Mouse (Mus musculus) stomach, embryonic 15.5 days (tissue): ENCODE measurements around the gene Cyp2r1. TPM values are rescaled to one million over a fixed set of nuclear protein-coding genes. Genes with fewer than 3 reads are reported as not detected.
A peak's percentile ranks its signal among the peaks of the same experiment; 100 is the strongest.
"Not testable (repeated sequence)": the region's sequence is repeated elsewhere in the genome, so short reads cannot be mapped to it uniquely, and the experiment has no call there.

Experiments
- ATAC-seq: fragments of 200-750 bp; cut with Nextera tagmentation; 2 replicates; pipeline ENCODE4 v1.8.0; 2017; ENCODE audit warnings: low read depth, moderate number of reproducible peaks, moderate TSS enrichment; ENCODE audit not compliant: insufficient read depth, low FRiP score
- H3K27ac ChIP-seq: fragments of 300-500 bp; sonication (generic); 2 replicates; pipeline ENCODE4 v1.5.1; 2015; ENCODE audit warnings: mild to moderate bottlenecking, inconsistent platforms
- H3K27me3 ChIP-seq: fragments of 300-500 bp; sonication (generic); replicated peaks from 2 replicates; pipeline ENCODE4 v1.6.1; 2015; ENCODE audit warnings: inconsistent platforms
- H3K36me3 ChIP-seq: fragments of 300-500 bp; sonication (generic); 2 replicates; pipeline ENCODE4 v1.6.1; 2015; ENCODE audit warnings: inconsistent platforms
- H3K4me1 ChIP-seq: fragments of 300-500 bp; sonication (generic); 2 replicates; pipeline ENCODE4 v1.6.1; 2015; ENCODE audit warnings: inconsistent platforms
- H3K4me2 ChIP-seq: fragments of 300-500 bp; sonication (generic); 2 replicates; pipeline ENCODE4 v1.6.1; 2015; ENCODE audit warnings: mild to moderate bottlenecking, inconsistent platforms
- H3K4me3 ChIP-seq: fragments of 300-500 bp; sonication (generic); replicated peaks from 2 replicates; pipeline ENCODE4 v1.5.1; 2015; ENCODE audit warnings: inconsistent platforms
- H3K9ac ChIP-seq: fragments of 300-500 bp; sonication (generic); 2 replicates; pipeline ENCODE4 v1.6.1; 2015; ENCODE audit warnings: inconsistent platforms
- H3K9me3 ChIP-seq: fragments of 300-500 bp; sonication (generic); 2 replicates; pipeline ENCODE4 v1.6.1; 2016; ENCODE audit warnings: inconsistent platforms
- WGBS: fragments of 180-500 bp; shearing (Covaris S2); methylation state at CpG from one replicate; pipeline ENCODE4 v1.1.7; 2015; 5-methylcytosine and 5-hydroxymethylcytosine counted together
- polyA plus RNA-seq: library from polyadenylated mRNA; unstranded; fragments of >200 nt; fragmentation: Nextera tagmentation; extraction: Ambion mirVana; gene quantifications from 2 replicates; pipeline ENCODE4 v1.2.1, GENCODE M21; 2015

Gene Cyp2r1
- polyA plus RNA-seq: 2.4 TPM in 2 replicates

DNA sequence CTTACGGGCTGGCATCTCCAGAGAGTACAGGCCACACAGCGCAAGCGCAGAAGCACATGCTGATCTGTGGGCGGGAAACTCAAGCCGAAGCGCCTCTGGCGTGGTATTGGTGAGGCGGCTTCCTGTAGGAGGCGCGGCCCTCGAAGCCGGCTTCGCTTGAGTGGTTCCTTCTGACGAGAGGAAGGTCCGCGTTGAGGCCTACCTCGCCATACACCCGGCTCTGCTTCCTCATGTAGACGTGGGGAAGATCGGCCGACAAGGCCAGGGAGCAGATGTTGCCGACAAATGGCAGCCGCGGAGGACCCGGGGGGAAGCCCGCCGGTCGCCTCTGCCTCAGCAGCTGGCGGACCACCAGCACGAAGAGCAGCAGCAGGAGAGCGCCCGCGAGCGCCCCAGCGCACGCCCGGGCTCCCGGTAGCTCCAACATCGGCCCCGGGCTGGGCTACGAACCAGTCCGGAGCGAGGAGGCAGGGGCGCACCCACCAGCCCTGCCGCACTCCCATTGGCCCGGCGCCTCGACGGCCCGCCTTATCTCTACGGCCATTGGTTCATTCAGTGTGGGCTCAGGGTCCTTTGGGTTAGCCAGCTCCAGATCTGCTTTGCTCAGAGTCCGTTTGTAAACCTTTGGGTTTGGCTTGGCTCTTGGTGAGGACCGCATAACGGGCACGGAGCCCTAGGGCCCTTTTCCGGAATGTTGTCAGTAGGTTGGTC is at the start of gene Cyp2r1:
TSS of gene Cyp2r1 (minus strand) at position 442 of the 711 bp plus-strand sequence.
- peak within 1 kb of the TSS; percentile 59 for H3K4me3 ChIP-seq
- no peaks in the 10 kb centered on the region for H3K4me1 ChIP-seq
- WGBS: 3% methylated on average over 56 of the region's 56 CpGs
- no peaks in the 10 kb centered on the region for H3K9me3 ChIP-seq
- H3K27ac ChIP-seq: peak within 1 kb of the TSS; percentile 91
- no peaks in the 10 kb centered on the region for H3K27me3 ChIP-seq
- no peaks in the 10 kb centered on the region for H3K36me3 ChIP-seq
- H3K9ac ChIP-seq: peak within 1 kb of the TSS; percentile 34; the same call in 1 of the 2 replicates
- peak; percentile 100 for ATAC-seq
- H3K4me2 ChIP-seq: peak within 1 kb of the TSS; percentile 88

DNA sequence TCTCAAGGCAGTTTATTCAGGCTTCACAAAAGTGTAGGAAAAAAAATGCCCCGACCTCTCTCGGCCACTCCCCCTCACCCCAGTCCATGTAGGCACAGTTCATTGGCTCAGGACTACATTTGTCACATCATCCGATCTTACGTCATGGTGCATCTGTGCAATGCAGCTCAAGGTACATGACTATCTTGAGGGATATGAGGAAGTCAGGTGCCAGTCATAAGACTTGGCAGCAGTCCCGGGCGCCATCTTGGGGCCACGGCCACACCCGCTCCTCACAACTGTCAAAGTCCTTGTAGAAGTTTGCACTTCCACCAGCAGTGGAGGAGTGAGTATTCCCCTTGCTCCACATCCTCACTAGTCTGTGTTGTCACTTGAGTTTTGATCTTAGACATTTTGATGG is 31.6 kb upstream of the Cyp2r1 start:
- 96% methylated on average over 8 of the region's 8 CpGs for WGBS
- ATAC-seq, H3K9ac ChIP-seq, H3K36me3 ChIP-seq, H3K27me3 ChIP-seq, H3K27ac ChIP-seq, H3K9me3 ChIP-seq, H3K4me1 ChIP-seq, H3K4me2 ChIP-seq, H3K4me3 ChIP-seq: not testable (repeated sequence)

DNA sequence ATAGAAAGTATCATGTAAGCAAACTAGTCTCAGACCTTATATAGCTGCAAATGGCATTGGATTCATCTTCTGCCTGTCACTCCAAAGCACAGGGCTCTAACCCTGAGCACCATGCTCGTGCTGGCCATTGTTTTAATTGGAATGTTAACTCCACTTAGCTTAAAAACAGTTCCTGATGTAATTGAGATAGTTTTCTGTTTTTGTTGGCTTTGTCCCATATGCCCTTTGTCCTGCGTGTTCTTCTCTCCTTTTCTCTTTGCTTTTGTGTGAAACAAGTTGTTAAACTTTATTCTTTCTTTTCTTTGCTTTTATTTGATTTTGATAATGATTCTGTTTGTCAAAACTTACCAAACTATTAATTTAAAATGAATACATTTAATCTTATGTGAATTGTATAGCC is 19.7 kb upstream of the Cyp2r1 start:
- WGBS: 39% methylated on average over 2 of the region's 2 CpGs
- no peak overlapping the region for H3K9ac ChIP-seq
- no peak for ATAC-seq
- H3K4me2 ChIP-seq: no peak overlapping the region
- no peak overlapping the region for H3K4me3 ChIP-seq
- H3K27me3 ChIP-seq: no peaks in the 10 kb centered on the region
- no peak overlapping the region for H3K27ac ChIP-seq
- H3K9me3 ChIP-seq: no peaks in the 10 kb centered on the region
- no peaks in the 10 kb centered on the region for H3K36me3 ChIP-seq
- H3K4me1 ChIP-seq: no peaks in the 10 kb centered on the region

DNA sequence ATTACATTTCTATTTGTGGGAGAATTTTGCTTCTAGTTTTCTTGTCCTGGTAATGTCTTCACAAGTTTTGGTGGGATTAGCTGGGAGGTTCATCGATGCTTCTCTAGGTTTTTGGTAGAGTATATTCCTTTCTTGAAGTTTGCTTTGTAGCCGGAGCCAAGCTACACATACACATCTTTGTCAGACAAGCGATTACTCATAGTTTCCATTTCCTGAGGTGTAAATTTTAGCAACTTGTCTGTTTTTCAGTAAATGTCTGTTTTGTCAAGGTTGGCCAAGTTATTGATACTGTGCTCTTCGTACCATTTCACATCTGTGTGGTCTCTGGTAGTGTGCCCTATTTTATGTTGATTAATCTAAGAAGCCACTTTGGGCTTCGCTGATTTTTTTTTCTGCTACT is 18.4 kb upstream of the Cyp2r1 start:
- H3K4me2 ChIP-seq: no peak overlapping the region
- no peaks in the 10 kb centered on the region for H3K4me1 ChIP-seq
- 84% methylated on average over 5 of the region's 5 CpGs for WGBS
- H3K27me3 ChIP-seq: no peaks in the 10 kb centered on the region
- no peak for ATAC-seq
- no peaks in the 10 kb centered on the region for H3K36me3 ChIP-seq
- H3K4me3 ChIP-seq: no peak overlapping the region
- H3K9me3 ChIP-seq: no peaks in the 10 kb centered on the region
- H3K9ac ChIP-seq: no peak overlapping the region
- no peak overlapping the region for H3K27ac ChIP-seq

DNA sequence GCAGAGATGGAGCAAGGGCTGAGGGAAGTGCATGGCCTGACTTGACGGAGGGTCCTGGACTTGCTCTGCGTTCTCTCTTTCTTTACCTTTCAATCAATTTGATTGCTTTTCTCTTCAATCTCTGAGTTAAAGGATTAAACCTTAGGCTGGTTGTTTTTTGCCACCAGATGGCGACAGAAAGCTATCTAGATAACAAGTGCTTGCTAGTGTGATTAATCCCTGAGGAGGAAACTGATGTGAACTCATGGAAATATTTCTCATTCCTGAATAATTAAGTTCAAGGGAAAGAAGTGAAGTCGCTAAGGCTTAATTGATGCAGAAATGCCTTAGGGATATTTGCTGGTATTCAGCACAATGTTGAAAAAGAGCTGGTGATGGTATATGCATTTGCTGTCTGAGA is 17.7 kb upstream of the Cyp2r1 start:
- H3K9me3 ChIP-seq: no peaks in the 10 kb centered on the region
- no peak overlapping the region for H3K4me3 ChIP-seq
- 7% methylated on average over 4 of the region's 4 CpGs for WGBS
- no peak overlapping the region for H3K4me2 ChIP-seq
- H3K36me3 ChIP-seq: no peaks in the 10 kb centered on the region
- no peaks in the 10 kb centered on the region for H3K4me1 ChIP-seq
- H3K27me3 ChIP-seq: no peaks in the 10 kb centered on the region
- ATAC-seq: no peak
- H3K9ac ChIP-seq: no peak overlapping the region
- no peak overlapping the region for H3K27ac ChIP-seq

DNA sequence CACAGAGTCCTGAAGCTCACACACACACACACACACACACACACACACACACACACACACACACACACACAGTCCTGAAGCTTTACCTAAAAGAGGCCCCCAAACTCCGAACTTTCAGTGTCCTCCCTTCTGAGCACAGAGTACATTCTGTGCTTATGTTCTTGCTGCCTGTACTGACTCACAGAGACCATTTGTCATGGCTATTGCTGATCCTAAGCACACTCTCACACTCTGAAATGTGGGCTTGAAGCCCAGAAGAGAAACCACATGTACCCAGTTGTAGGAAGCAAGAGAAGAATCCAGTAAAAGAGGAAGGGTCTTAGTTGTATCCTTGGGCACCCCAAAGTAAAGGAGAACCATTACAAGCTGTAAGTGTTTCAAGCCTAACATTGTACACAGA is 14.9 kb upstream of the Cyp2r1 start:
- WGBS: 44% methylated on average over 1 of the region's 1 CpGs
- no peak for ATAC-seq
- no peak overlapping the region for H3K9ac ChIP-seq
- no peaks in the 10 kb centered on the region for H3K9me3 ChIP-seq
- no peaks in the 10 kb centered on the region for H3K27me3 ChIP-seq
- no peak overlapping the region for H3K27ac ChIP-seq
- no peak overlapping the region for H3K4me2 ChIP-seq
- H3K4me3 ChIP-seq: no peak overlapping the region
- H3K4me1 ChIP-seq: no peaks in the 10 kb centered on the region
- no peaks in the 10 kb centered on the region for H3K36me3 ChIP-seq

DNA sequence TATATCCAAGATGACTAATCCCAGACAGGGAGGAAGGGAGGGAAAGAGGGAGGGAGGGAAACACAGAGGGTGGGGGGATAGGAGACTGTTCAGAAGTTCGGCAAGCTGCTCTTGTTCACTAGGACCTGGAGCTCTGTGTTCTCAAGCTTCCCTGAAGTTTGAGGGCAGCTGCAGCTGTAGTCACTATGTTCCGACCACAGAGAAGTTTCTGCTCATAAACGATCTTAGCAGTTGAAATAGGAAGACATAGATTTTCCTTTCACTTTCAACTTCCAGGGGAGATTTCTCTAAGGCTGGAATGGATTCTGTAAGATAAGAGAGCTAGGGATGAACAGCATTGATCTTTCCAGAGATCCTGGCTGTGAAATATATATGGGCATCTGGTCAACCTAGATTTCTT is 14.2 kb upstream of the Cyp2r1 start:
- Histone ChIP-seq H3K9ac (no peak overlapping the region), H3K36me3 (no peaks in the 10 kb centered on the region), H3K4me1 (no peaks in the 10 kb centered on the region), H3K27ac (no peak overlapping the region), H3K27me3 (no peaks in the 10 kb centered on the region), H3K9me3 (no peaks in the 10 kb centered on the region), H3K4me2 (no peak overlapping the region), H3K4me3 (no peak overlapping the region)
- no peak for ATAC-seq
- WGBS: 56% methylated on average over 3 of the region's 3 CpGs

DNA sequence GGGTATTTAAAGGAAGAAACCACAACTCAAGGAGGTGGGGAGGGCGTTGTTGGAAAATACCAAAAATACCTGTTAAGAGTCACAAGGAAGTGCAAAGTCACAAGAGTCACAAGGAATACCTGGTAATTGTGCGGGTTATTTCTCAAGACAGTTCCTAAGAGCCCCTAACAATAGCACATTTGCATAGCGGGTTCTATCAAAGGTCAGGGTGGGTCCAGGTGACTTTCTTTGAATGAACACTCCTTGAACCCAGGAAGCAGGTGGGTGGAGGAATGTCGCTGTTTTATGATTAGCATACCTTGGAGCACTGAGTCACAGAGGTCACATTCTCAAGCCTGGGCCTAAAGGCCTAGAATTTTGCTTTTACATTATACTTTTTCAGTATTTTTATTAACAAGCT is 11.1 kb upstream of the Cyp2r1 start:
- not testable (repeated sequence) for ATAC-seq, H3K27me3 ChIP-seq, H3K4me1 ChIP-seq, H3K36me3 ChIP-seq, H3K9ac ChIP-seq, H3K4me3 ChIP-seq, H3K27ac ChIP-seq, H3K9me3 ChIP-seq, H3K4me2 ChIP-seq
- WGBS: 92% methylated on average over 4 of the region's 4 CpGs

DNA sequence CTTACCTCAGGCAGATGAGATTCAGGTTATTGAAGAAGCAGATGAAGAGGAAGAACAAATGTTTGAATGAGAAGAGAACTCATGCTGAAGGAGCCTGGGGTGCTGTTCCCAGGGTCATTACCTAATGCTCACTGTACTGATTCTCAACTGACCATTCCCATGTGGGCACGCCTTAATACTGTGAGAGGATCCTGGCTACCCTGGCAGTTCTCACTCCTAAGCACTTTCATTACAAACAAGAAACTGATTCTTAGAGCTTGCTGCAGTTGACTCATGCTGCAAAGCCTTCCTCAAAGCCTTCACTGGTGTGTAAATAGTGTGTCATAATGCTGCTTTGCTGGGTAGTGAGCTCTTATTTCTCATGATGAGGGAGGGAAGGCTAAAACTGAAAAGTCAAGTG is 26.6 kb downstream of the Cyp2r1 start:
- no peaks in the 10 kb centered on the region; the same call in 1 of the 2 replicates for H3K36me3 ChIP-seq
- H3K4me3 ChIP-seq: no peak overlapping the region
- H3K4me2 ChIP-seq: no peak overlapping the region
- H3K27ac ChIP-seq: no peak overlapping the region
- no peak for ATAC-seq
- WGBS: 87% methylated on average over 1 of the region's 1 CpGs
- H3K9ac ChIP-seq: no peak overlapping the region
- H3K4me1 ChIP-seq: no peaks in the 10 kb centered on the region
- no peaks in the 10 kb centered on the region for H3K27me3 ChIP-seq
- H3K9me3 ChIP-seq: no peaks in the 10 kb centered on the region

DNA sequence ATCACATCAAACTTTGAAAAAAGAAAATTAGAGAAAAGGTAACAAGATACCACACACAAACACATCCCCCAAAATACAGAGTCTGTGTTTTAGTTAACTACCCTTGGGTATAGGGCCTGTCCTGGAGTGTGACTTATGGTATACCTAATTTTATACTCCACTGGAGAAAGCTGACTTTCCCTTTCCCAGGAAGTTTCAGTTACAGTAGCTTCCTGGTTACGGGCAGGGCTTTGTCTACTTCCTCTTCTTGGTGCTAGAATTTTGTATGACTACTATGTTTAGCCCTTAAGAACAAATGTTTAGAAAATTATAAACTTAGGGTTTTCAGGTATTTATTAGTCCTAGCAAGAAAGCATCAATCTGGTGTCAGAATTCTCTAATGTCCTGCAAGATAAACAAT is 36.5 kb downstream of the Cyp2r1 start:
- no peaks in the 10 kb centered on the region for H3K9me3 ChIP-seq
- no peak for ATAC-seq
- H3K36me3 ChIP-seq: no peaks in the 10 kb centered on the region
- H3K9ac ChIP-seq: no peak overlapping the region
- H3K4me2 ChIP-seq: no peak overlapping the region
- no peak overlapping the region for H3K4me3 ChIP-seq
- no peak overlapping the region for H3K27ac ChIP-seq
- 63% methylated on average over 1 of the region's 1 CpGs for WGBS
- H3K27me3 ChIP-seq: no peaks in the 10 kb centered on the region
- H3K4me1 ChIP-seq: no peaks in the 10 kb centered on the region

DNA sequence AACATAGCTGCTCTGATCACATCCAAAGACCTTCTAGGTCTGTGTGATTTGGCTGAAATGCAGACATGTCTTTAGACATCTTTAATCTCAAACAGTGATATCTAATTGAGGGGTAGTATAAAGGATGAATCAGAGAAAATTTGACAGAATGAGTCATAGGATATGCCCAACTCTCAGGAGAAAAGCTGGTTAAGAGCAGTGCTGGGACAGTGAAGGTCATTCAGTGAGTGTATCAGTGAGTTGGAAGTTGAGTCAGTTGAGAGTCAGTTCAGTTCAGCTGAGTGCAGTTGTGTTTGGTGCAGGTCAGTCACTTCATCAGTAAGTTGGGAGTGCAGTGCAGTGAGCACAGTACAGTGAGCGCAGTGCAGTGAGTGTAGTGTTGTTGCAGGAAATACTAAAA is 42.6 kb downstream of the Cyp2r1 start:
- Histone ChIP-seq H3K4me2 (no peak overlapping the region), H3K27me3 (no peaks in the 10 kb centered on the region), H3K27ac (no peak overlapping the region), H3K4me1 (no peaks in the 10 kb centered on the region), H3K9ac (no peak overlapping the region), H3K36me3 (no peaks in the 10 kb centered on the region), H3K9me3 (no peaks in the 10 kb centered on the region), H3K4me3 (no peak overlapping the region)
- 96% methylated on average over 1 of the region's 1 CpGs for WGBS
- no peak for ATAC-seq

DNA sequence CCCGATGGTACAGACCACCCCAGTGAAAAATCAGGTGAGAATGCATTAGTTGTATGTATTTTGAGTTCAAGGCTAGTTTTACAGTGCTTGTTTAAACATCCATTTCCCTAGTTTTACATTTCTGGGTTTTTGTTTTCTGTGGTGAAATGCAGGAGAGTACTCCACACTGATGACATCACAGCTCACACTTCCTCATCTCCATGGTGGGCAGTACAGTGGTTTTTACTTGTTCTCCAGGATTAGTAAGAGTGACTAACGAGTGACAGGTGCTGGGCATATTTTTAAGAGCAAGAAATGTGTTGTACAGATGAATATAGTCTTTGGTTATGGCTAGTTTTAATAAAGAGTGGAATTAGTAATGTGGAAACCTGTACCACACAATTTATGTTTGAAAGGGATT is 53.9 kb downstream of the Cyp2r1 start:
- no peak overlapping the region for H3K27ac ChIP-seq
- H3K4me1 ChIP-seq: no peaks in the 10 kb centered on the region
- ATAC-seq: no peak
- no peaks in the 10 kb centered on the region for H3K36me3 ChIP-seq
- H3K9me3 ChIP-seq: no peaks in the 10 kb centered on the region
- H3K4me2 ChIP-seq: no peak overlapping the region
- WGBS: 83% methylated on average over 2 of the region's 2 CpGs
- no peak overlapping the region for H3K4me3 ChIP-seq
- H3K27me3 ChIP-seq: no peaks in the 10 kb centered on the region
- H3K9ac ChIP-seq: no peak overlapping the region
